Mouse (Mus musculus): Measurements from ENCODE around the gene Alcam. TPM values are rescaled to one million over a fixed set of nuclear protein-coding genes. Genes with fewer than 3 reads are reported as not detected.

Alcam gene
- polyA plus RNA-seq, 2 experiments, result 7.3 to 7.5 TPM

GRCm38 (mm10) chr16:52378811-52379597 is 74.9 kb downstream of the Alcam start:
- no peak for DNase-seq (ENCODE audit: low read depth in 3 of 3, low spot score in 3 of 3)
- WGBS (ENCODE audit: insufficient replicate concordance), result 60% methylated on average over 7 of the region's 7 CpGs

DNA sequence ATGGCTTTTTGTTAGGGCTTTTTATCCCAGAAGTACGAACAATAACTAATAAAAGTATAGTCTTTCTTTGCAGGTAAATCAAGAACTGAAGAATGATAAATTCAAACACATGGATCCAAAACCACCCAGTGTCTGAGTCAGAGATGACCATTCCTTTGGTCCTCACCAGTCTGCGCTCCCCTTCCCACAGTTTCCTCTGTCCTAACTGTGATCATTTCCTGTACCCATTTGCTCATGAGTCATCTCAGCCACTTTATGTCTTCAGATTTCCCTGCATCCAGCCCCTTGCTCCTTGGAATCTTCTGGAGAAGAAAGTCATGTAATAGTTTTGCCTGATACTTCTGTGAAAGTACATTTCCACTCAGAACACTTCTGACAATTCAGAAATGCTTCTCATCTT is 77.0 kb downstream of the Alcam start:
- DNase-seq (ENCODE audit: low read depth in 3 of 3, low spot score in 3 of 3) (no peak), ATAC-seq (ENCODE audit: insufficient read depth) (no peak)
- Histone ChIP-seq H3K9me3 (ENCODE audit: control insufficient read depth, low read length) (no peaks in the 10 kb centered on the region), H3K9ac (replicated peaks) (no peak overlapping the region), H3K4me1 (replicated peaks; ENCODE audit: control insufficient read depth in 2 of 2, insufficient read depth in 2 of 2, low read length in 1 of 2) (no peaks in the 10 kb centered on the region), H3K27ac (no peak overlapping the region), H3K4me2 (ENCODE audit: low read depth) (no peak overlapping the region), H3K36me3 (replicated peaks; ENCODE audit: control insufficient read depth, insufficient read depth, low read depth) (no peaks in the 10 kb centered on the region), H3K27me3 (ENCODE audit: control insufficient read depth, insufficient read depth, low read length) (no peaks in the 10 kb centered on the region), H3K4me3 (ENCODE audit: insufficient read depth in 1 of 2, low read depth in 2 of 2, low read length in 2 of 2) (no peak overlapping the region)
- TF ChIP-seq EP300 (IDR thresholded peaks at IDR 0.05; ENCODE audit: low read depth), result no peak
- no peak for TF ChIP-seq CTCF (IDR thresholded peaks at IDR 0.05; ENCODE audit: low read depth)
- WGBS (ENCODE audit: insufficient replicate concordance), result 47% methylated on average over 2 of the region's 2 CpGs

More at GRCm38 (mm10) chr16:52378811-52379597, 74.9 kb downstream of the Alcam start:
- TF ChIP-seq EP300 (IDR thresholded peaks at IDR 0.05; ENCODE audit: low read depth) (no peak), CTCF (IDR thresholded peaks at IDR 0.05; ENCODE audit: low read depth) (no peak)
- Histone ChIP-seq H3K4me2 (ENCODE audit: low read depth) (no peak overlapping the region), H3K9me3 (ENCODE audit: control insufficient read depth, low read length) (no peaks in the 10 kb centered on the region), H3K27ac (no peak overlapping the region), H3K9ac (replicated peaks) (no peak overlapping the region), H3K27me3 (ENCODE audit: control insufficient read depth, insufficient read depth, low read length) (no peaks in the 10 kb centered on the region), H3K4me1 (replicated peaks; ENCODE audit: control insufficient read depth in 2 of 2, insufficient read depth in 2 of 2, low read length in 1 of 2) (no peaks in the 10 kb centered on the region), H3K4me3 (ENCODE audit: insufficient read depth in 1 of 2, low read depth in 2 of 2, low read length in 2 of 2) (no peak overlapping the region), H3K36me3 (replicated peaks; ENCODE audit: control insufficient read depth, insufficient read depth, low read depth) (no peaks in the 10 kb centered on the region)
- no peak for ATAC-seq (ENCODE audit: insufficient read depth)

GRCm38 (mm10) chr16:52371956-52372355 is 81.9 kb downstream of the Alcam start:
- Histone ChIP-seq H3K27me3 (ENCODE audit: control insufficient read depth, insufficient read depth, low read length) (no peaks in the 10 kb centered on the region), H3K36me3 (replicated peaks; ENCODE audit: control insufficient read depth, insufficient read depth, low read depth) (no peaks in the 10 kb centered on the region), H3K4me2 (ENCODE audit: low read depth) (no peak overlapping the region), H3K27ac (no peak overlapping the region), H3K4me1 (replicated peaks; ENCODE audit: control insufficient read depth in 2 of 2, insufficient read depth in 2 of 2, low read length in 1 of 2) (no peaks in the 10 kb centered on the region), H3K9me3 (ENCODE audit: control insufficient read depth, low read length) (no peaks in the 10 kb centered on the region), H3K4me3 (ENCODE audit: insufficient read depth in 1 of 2, low read depth in 2 of 2, low read length in 2 of 2) (no peak overlapping the region), H3K9ac (replicated peaks) (no peak overlapping the region)
- DNase-seq (ENCODE audit: low read depth in 3 of 3, low spot score in 3 of 3) (no peak), ATAC-seq (ENCODE audit: insufficient read depth) (no peak)
- WGBS (ENCODE audit: insufficient replicate concordance), result 48% methylated on average over 2 of the region's 2 CpGs
- TF ChIP-seq EP300 (IDR thresholded peaks at IDR 0.05; ENCODE audit: low read depth), result no peak
- no peak for TF ChIP-seq CTCF (IDR thresholded peaks at IDR 0.05; ENCODE audit: low read depth)

DNA sequence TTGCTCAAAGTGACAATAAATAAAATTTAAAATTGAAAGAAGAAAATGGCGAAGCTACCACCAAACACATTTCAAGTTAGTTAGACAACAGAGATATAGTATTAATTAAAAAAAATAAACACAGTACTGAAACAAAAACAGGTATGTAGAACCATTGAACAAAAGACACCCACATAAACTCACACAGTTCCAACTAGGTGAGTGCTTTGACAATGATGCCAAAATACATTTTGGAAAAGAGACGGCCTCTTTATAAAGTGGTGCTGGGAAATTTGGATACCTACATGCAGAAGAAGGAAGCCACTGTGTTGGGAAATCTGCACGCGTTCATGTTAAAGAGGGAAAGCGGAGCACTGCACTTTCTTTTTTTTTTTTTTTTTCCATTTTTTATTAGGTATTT is 85.4 kb downstream of the Alcam start:
- H3K9me3 ChIP-seq (ENCODE audit: control insufficient read depth, low read length), result no peaks in the 10 kb centered on the region
- no peak overlapping the region for H3K27ac ChIP-seq
- no peaks in the 10 kb centered on the region for H3K27me3 ChIP-seq (ENCODE audit: control insufficient read depth, insufficient read depth, low read length)
- 83% methylated on average over 5 of the region's 5 CpGs for WGBS (ENCODE audit: insufficient replicate concordance)
- no peak overlapping the region for H3K4me3 ChIP-seq (ENCODE audit: insufficient read depth in 1 of 2, low read depth in 2 of 2, low read length in 2 of 2)
- H3K4me2 ChIP-seq (ENCODE audit: low read depth), result no peak overlapping the region
- DNase-seq (ENCODE audit: low read depth in 3 of 3, low spot score in 3 of 3), result no peak
- H3K36me3 ChIP-seq (replicated peaks; ENCODE audit: control insufficient read depth, insufficient read depth, low read depth), result no peaks in the 10 kb centered on the region
- H3K4me1 ChIP-seq (replicated peaks; ENCODE audit: control insufficient read depth in 2 of 2, insufficient read depth in 2 of 2, low read length in 1 of 2), result no peaks in the 10 kb centered on the region
- ATAC-seq (ENCODE audit: insufficient read depth), result no peak
- no peak overlapping the region for H3K9ac ChIP-seq (replicated peaks)
- no peak for TF ChIP-seq CTCF (IDR thresholded peaks at IDR 0.05; ENCODE audit: low read depth)
- TF ChIP-seq EP300 (IDR thresholded peaks at IDR 0.05; ENCODE audit: low read depth), result no peak

DNA sequence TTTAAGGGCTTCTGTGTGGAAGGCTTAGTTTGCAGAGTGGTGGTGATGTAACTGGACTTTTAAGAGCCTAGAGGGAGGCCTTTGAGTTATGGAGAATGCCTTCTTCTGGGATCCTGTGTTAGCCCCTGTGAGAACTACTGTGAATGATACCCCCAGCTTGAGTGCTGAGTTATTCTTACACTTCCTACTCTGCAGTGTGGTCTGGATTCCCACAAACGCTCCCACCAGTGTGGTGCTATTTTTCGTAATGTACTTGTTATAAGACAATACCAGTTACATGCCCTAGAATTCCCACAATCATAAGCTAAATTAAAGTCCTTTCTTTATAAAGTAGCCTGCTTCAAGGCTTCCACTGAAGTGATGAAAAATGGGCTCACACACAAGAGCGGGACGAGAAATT is 87.0 kb downstream of the Alcam start:
- Histone ChIP-seq H3K4me1 (replicated peaks; ENCODE audit: control insufficient read depth in 2 of 2, insufficient read depth in 2 of 2, low read length in 1 of 2) (no peaks in the 10 kb centered on the region), H3K27me3 (ENCODE audit: control insufficient read depth, insufficient read depth, low read length) (no peaks in the 10 kb centered on the region), H3K27ac (no peak overlapping the region), H3K4me3 (ENCODE audit: insufficient read depth in 1 of 2, low read depth in 2 of 2, low read length in 2 of 2) (no peak overlapping the region), H3K9ac (replicated peaks) (no peak overlapping the region), H3K9me3 (ENCODE audit: control insufficient read depth, low read length) (no peaks in the 10 kb centered on the region), H3K36me3 (replicated peaks; ENCODE audit: control insufficient read depth, insufficient read depth, low read depth) (no peaks in the 10 kb centered on the region), H3K4me2 (ENCODE audit: low read depth) (no peak overlapping the region)
- no peak for TF ChIP-seq EP300 (IDR thresholded peaks at IDR 0.05; ENCODE audit: low read depth)
- TF ChIP-seq CTCF (IDR thresholded peaks at IDR 0.05; ENCODE audit: low read depth), result no peak
- no peak for DNase-seq (ENCODE audit: low read depth in 3 of 3, low spot score in 3 of 3)
- 75% methylated on average over 4 of the region's 4 CpGs for WGBS (ENCODE audit: insufficient replicate concordance)
- ATAC-seq (ENCODE audit: insufficient read depth), result no peak
